Mouse (Mus musculus): Measurements from ENCODE around the gene 5730409E04Rik. TPM values are rescaled to one million over a fixed set of nuclear protein-coding genes. Genes with fewer than 3 reads are reported as not detected.

Gene 5730409E04Rik
- polyA plus RNA-seq, 1 experiment from 2014 or later = 1.5 TPM

DNA sequence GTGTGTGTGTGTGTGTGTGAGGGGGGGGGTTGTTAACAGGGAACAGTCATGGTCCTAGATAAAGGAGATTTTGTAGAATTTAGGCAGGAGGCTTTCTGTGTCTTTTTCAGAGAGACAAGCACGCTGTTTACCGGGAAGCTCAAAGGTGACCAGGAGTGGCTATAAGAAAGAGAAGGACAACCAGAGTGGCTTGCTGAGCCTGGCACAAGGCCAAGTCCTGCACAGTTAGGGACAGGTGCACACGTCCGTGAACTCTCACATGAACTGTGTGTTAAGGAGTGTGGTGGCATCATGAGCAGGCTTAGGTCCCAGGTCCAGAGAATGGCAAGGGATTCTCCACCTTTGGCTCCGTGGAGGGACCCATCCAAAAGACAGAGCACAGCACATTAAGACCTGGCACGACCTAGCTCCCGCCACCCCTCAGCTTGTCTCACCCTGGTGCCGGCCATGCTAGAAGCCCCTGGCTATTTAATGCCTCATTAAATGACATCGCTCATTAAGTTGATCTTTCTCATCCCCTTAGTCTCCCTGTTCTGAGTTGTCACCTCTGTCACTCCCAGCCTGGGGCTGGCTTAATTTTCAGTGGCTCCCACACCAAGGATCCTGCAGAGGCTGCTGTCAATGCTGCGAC is 34.8 kb downstream of the 5730409E04Rik start:
- no peak for ATAC-seq (replicated peaks; ENCODE audit: extremely low read depth, insufficient read depth, low FRiP score)
- no peak overlapping the region for H3K27ac ChIP-seq (ENCODE audit: low read length)
- 73% methylated on average over 10 of the region's 10 CpGs for WGBS
- H3K36me3 ChIP-seq (ENCODE audit: control insufficient read depth, insufficient read depth) = no peaks in the 10 kb centered on the region
- no peaks in the 10 kb centered on the region for H3K4me1 ChIP-seq (ENCODE audit: control insufficient read depth, insufficient read depth, low read length)
- no peak overlapping the region for H3K4me2 ChIP-seq (ENCODE audit: low read depth, low read length)
- no peak overlapping the region for H3K4me3 ChIP-seq (ENCODE audit: low read length)
- no peaks in the 10 kb centered on the region for H3K9me3 ChIP-seq (replicated peaks; ENCODE audit: control insufficient read depth, low read length)
- H3K27me3 ChIP-seq (ENCODE audit: control insufficient read depth, insufficient read depth, low read length) = 0 out of 2 replicates have a peak, but pooled peaks cover 5% of the 10 kb centered on the region
- no peak overlapping the region for H3K9ac ChIP-seq (ENCODE audit: low read length)

DNA sequence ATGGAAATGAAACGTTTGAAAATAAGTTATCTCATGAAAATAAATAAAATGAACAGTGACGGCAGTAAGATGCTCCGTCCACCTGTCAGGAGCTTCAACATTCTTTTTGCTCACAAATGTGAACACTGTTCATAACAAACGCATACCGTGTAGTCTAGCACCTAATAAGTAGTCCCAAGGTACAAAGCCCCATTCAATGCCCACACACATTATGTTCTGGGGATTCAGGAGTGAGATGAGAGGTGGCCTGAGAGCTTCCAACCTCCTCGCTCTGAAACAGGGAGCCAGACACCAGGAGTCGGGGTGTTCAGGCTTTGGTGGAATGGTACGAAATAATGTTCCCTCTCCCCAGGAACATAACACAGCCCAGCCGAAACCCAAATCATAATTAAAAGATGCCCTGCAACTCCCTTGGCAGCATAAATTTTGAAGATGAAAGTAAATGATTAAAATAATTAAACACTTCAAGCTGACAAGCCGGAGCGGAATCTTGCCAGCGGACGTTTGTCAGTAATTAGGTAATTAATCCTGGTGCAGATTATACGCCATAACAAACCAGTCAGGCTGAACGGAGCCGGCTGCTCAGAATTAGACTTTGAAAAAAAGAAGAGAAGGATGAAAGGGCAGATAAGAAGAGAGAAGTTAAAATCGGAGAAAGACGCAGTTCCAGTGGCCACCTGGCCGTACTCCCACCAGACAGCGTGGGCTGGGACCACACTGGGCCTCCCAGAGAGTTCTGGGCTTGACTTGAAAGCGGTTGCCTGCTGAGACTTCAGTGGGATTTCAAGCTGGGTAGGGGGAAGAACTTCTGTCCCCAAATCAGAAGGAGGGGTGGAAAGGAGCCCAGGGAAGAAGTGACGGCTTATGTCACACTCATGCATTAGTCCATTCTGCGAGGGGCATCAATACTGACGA is 38.6 kb downstream of the 5730409E04Rik start:
- no peak overlapping the region for H3K27ac ChIP-seq (ENCODE audit: low read length)
- no peak for ATAC-seq (replicated peaks; ENCODE audit: extremely low read depth, insufficient read depth, low FRiP score)
- H3K9ac ChIP-seq (ENCODE audit: low read length) = no peak overlapping the region
- no peak overlapping the region for H3K4me2 ChIP-seq (ENCODE audit: low read depth, low read length)
- WGBS = 52% methylated on average over 24 of the region's 24 CpGs
- H3K36me3 ChIP-seq (ENCODE audit: control insufficient read depth, insufficient read depth) = no peaks in the 10 kb centered on the region
- H3K4me1 ChIP-seq (ENCODE audit: control insufficient read depth, insufficient read depth, low read length) = no peaks in the 10 kb centered on the region
- H3K4me3 ChIP-seq (ENCODE audit: low read length) = no peak overlapping the region
- H3K27me3 ChIP-seq (ENCODE audit: control insufficient read depth, insufficient read depth, low read length) = 0 out of 2 replicates have a peak, but pooled peaks cover 3% of the 10 kb centered on the region
- H3K9me3 ChIP-seq (replicated peaks; ENCODE audit: control insufficient read depth, low read length) = no peaks in the 10 kb centered on the region

DNA sequence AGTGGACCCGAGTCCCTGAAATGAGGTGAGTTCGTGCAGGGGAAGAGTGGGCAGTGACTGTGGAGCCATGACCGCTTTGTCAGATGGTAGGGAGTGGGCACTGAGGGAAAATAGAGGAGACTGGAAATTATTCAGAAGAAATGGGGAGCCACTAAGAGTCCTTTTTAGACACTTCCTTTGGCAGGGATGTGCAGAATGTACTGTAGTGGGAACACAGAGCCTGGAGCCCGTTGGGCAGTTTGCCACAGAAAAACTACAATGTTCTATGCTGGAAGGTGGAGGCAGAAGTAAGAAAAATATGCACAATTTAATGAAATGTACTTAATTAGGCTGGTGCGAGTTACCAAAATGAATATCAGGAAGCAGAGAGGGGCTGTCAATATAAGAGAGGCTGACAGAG is 43.5 kb downstream of the 5730409E04Rik start:
- Histone ChIP-seq H3K4me3 (ENCODE audit: low read length) (no peak overlapping the region), H3K27me3 (ENCODE audit: control insufficient read depth, insufficient read depth, low read length) (no peaks in the 10 kb centered on the region), H3K9me3 (replicated peaks; ENCODE audit: control insufficient read depth, low read length) (no peaks in the 10 kb centered on the region), H3K9ac (ENCODE audit: low read length) (no peak overlapping the region), H3K27ac (ENCODE audit: low read length) (no peak overlapping the region), H3K4me1 (ENCODE audit: control insufficient read depth, insufficient read depth, low read length) (no peaks in the 10 kb centered on the region), H3K36me3 (ENCODE audit: control insufficient read depth, insufficient read depth) (no peaks in the 10 kb centered on the region), H3K4me2 (ENCODE audit: low read depth, low read length) (no peak overlapping the region)
- no peak for ATAC-seq (replicated peaks; ENCODE audit: extremely low read depth, insufficient read depth, low FRiP score)
- 67% methylated on average over 5 of the region's 5 CpGs for WGBS

DNA sequence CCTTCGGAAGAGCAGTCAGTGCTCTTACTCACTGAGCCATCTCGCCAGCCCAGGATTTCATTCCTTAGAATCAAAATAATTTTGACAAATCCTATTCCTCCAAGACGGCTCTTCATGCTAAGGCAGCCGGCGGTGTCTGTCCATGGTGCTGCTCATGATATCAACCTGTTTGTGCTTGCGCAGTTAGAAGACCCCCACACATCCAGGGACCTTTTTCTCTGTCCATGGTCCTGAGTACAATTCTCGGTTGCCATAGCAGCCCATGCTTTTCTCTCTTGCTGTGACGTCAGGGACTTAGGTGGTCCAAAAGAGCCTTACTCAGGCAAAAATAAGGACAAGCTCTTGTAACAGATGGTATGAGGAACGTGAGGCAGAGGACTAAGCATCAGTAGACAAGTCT is 45.7 kb downstream of the 5730409E04Rik start:
- Histone ChIP-seq H3K4me2 (ENCODE audit: low read depth, low read length) (no peak overlapping the region), H3K27me3 (ENCODE audit: control insufficient read depth, insufficient read depth, low read length) (no peaks in the 10 kb centered on the region), H3K4me3 (ENCODE audit: low read length) (no peak overlapping the region), H3K4me1 (ENCODE audit: control insufficient read depth, insufficient read depth, low read length) (no peaks in the 10 kb centered on the region), H3K9me3 (replicated peaks; ENCODE audit: control insufficient read depth, low read length) (no peaks in the 10 kb centered on the region), H3K27ac (ENCODE audit: low read length) (no peak overlapping the region), H3K9ac (ENCODE audit: low read length) (no peak overlapping the region), H3K36me3 (ENCODE audit: control insufficient read depth, insufficient read depth) (no peaks in the 10 kb centered on the region)
- 9% methylated on average over 9 of the region's 9 CpGs for WGBS
- ATAC-seq (replicated peaks; ENCODE audit: extremely low read depth, insufficient read depth, low FRiP score) = no peak

DNA sequence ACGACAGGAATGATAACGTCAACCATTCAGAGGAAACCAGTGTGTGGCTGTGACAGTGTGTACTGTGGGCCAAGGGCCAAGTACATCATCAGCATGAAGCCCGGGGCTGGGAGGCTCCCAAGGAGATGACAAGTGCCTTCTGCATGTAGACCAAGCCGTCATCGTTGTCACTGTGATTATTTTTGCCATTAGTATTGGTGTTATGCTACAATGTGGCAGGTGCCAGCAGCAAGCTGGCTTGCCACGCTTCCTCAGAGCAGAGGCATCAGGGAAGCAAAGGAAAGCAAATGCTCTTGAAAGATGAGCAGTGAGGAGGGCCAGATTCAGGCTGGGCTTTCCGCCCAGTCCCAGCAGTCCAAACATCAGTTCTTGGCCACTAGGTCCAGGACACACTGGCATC is 51.6 kb downstream of the 5730409E04Rik start:
- no peaks in the 10 kb centered on the region for H3K9me3 ChIP-seq (replicated peaks; ENCODE audit: control insufficient read depth, low read length)
- ATAC-seq (replicated peaks; ENCODE audit: extremely low read depth, insufficient read depth, low FRiP score) = no peak
- WGBS = 54% methylated on average over 7 of the region's 7 CpGs
- no peak overlapping the region for H3K4me3 ChIP-seq (ENCODE audit: low read length)
- H3K27ac ChIP-seq (ENCODE audit: low read length) = no peak overlapping the region
- H3K4me1 ChIP-seq (ENCODE audit: control insufficient read depth, insufficient read depth, low read length) = no peaks in the 10 kb centered on the region
- H3K4me2 ChIP-seq (ENCODE audit: low read depth, low read length) = no peak overlapping the region
- no peaks in the 10 kb centered on the region for H3K36me3 ChIP-seq (ENCODE audit: control insufficient read depth, insufficient read depth)
- no peak overlapping the region for H3K9ac ChIP-seq (ENCODE audit: low read length)
- no peaks in the 10 kb centered on the region for H3K27me3 ChIP-seq (ENCODE audit: control insufficient read depth, insufficient read depth, low read length)

Small RNAs within 50 kb of the gene (microRNA-seq; reads per million reads assigned to microRNA genes)
- not detected for gene Mir7119

Other genes starting within 250 kb of the 5730409E04Rik start
- 11.4 and 13.4 TPM in 2 replicates for gene Ago3, start 180.3 kb upstream of the 5730409E04Rik start, polyA plus RNA-seq (2015; fragmentation: Nextera tagmentation; extraction: Ambion mirVana)
- gene Ago1, start 141.2 kb upstream of the 5730409E04Rik start, polyA plus RNA-seq (2015; fragmentation: Nextera tagmentation; extraction: Ambion mirVana) = 2.1 and 2.3 TPM in 2 replicates
- gene Ago4, start 76.3 kb upstream of the 5730409E04Rik start, polyA plus RNA-seq (2015; fragmentation: Nextera tagmentation; extraction: Ambion mirVana) = 0.97 and 1.1 TPM in 2 replicates
- gene Clspn, start 52.9 kb upstream of the 5730409E04Rik start, polyA plus RNA-seq (2015; fragmentation: Nextera tagmentation; extraction: Ambion mirVana) = 20.3 and 22.5 TPM in 2 replicates
- 405 and 421 TPM in 2 replicates for gene Psmb2, start 67.8 kb downstream of the 5730409E04Rik start, polyA plus RNA-seq (2015; fragmentation: Nextera tagmentation; extraction: Ambion mirVana)
- gene Tfap2e, start 126.4 kb downstream of the 5730409E04Rik start, polyA plus RNA-seq (2015; fragmentation: Nextera tagmentation; extraction: Ambion mirVana) = not detected in 2 replicates
- gene Ncdn, start 143.6 kb downstream of the 5730409E04Rik start, polyA plus RNA-seq (2015; fragmentation: Nextera tagmentation; extraction: Ambion mirVana) = 22.4 and 23.3 TPM in 2 replicates
- 21.1 and 22.0 TPM in 2 replicates for gene AU040320, start 143.7 kb downstream of the 5730409E04Rik start, polyA plus RNA-seq (2015; fragmentation: Nextera tagmentation; extraction: Ambion mirVana)

All from heart, embryonic 16.5 days (tissue).